Mouse (Mus musculus) heart, adult 11 months (tissue): ENCODE measurements around the gene Klhdc7b.
A peak's percentile ranks its signal among the peaks of the same experiment; 100 is the strongest.

Source experiments
- DNase-seq: peaks from one replicate; pipeline ENCODE4 v3.0.0; 2022

The Klhdc7b gene

DNA sequence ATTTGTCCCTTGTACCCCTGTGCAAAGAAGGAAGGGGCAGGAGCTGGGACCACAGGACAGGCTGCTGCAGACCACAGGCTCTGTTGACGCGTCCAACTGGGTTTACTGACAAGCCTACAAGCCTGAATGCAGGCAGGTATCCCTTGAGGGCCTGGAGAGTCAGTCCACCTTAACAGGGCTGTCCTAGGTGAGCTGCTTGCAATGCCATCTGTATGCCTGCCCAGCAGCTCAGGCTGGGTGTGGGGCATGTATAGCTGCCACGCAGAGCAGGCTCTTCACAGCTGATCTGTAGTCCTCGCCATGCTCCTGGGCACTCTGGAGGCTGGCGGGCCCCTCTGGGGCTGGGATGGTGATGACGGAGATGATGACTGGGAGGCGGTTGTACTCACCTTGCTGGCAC lies at the start of gene Klhdc7b:
Gene Klhdc7b (plus strand): TSS at position 301 of the 400 bp plus-strand sequence.
- no peak for DNase-seq

DNA sequence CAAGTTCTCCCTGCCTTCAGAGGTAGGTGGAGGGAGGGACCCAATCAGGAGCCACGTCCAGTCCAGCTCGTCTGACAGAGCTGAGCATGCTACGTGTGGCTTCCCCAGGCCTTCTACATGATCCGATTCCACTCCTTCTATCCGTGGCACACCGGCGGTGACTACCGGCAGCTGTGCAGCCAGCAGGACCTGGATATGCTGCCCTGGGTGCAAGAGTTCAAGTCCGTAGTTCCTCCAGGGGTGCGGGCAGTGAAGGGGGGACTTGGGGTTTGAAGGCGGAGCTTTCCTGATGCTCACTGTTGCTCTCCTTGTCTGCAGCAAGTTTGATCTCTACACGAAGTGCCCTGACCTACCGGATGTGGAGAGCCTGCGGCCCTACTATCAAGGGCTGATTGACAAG lies 48.3 kb upstream of the Klhdc7b start:
- peak; percentile 84 for DNase-seq

DNA sequence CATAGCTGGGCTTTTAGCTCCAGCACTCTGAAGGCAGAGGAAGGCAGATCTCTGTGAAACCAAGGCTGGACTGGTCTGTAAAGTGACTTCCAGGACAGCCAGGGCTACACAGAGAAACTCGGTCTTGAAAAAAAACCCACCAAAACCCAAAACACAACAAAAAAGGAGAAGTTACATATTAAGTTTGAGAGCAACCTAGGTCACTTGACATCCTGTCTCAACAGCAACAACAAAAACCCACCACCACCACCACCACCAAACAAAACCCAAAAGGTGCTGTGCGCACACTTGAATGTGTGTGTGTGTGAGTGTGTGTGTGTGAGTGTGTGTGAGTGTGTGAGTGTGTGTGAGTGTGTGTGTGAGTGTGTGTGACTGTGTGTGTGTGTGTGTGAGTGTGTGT lies 45.0 kb upstream of the Klhdc7b start:
- DNase-seq = no peak

DNA sequence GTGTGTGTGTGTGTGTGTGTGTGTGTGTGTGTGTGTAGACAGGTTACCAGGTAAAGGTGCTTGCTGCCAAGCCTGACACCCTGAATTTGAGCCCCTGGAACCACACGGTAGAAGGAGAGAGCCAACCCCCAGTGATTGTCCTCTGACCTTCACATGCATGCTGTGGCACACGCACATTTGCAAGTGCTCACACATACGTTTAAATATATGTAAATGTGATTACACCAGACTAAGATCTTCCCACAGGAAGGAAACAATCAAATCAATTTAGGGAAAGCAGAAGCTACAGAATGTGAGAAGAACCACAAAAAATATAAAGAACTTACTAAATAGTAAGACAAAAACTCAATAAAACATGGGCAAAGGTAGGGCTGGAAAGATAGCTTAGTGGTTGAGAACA lies 44.6 kb upstream of the Klhdc7b start:
- no peak for DNase-seq

DNA sequence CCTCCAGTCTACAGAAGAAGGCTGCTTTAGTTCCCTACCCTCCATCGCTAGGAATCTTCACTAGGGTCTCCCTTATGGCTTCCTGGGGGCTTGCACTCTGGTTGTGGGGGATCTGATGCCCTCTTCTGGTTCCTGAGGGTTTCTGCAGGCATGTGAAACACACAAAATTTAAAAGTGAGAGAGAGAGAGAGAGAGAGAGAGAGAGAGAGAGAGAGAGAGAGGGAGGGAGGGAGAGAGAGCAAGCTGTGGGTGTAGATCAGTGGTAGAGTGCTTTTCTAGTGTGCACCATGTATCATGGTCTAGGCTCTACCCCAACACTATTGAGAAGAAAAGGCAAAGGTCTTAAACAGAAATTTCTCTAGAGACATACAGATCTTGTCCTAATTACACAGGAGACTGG lies 43.0 kb upstream of the Klhdc7b start:
- DNase-seq = no peak

DNA sequence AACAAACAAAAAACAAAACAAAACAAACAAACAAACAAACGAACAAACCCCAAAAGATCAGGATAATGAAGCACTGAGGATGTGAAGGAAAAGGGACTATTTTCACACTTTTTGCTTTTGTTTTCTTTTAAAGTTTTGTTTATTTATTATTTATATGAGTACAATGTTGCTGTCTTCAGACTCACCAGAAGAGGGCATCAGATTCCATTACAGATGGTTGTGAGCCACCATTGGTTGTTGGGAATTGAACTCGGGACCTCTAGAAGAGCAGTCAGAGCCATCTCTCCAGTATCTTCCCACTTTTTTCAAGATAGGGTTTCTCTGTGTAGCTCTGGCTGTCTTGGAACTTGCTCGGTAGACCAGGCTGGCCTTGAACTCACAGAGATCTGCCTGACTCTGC lies 41.4 kb upstream of the Klhdc7b start:
- DNase-seq = no peak

DNA sequence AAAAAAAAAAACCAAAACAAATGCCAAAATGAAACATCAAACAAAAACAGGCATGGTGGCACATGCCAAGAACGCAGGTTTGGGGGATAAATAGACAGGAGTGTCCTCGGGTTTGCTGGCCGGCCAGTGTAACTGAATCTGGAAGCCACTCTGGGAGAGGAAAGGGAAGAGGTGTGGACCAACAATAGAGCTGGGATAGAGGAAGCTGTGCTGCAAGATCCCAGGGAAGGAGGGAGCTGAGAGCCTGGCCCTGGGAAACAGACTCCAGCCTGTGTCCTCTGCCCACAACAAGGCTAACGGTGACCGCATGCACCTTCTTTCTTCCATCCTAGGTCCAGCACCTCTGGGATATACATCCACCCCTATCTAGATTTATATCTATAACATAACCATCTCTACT lies 34.3 kb upstream of the Klhdc7b start:
- DNase-seq = peak; percentile 95

DNA sequence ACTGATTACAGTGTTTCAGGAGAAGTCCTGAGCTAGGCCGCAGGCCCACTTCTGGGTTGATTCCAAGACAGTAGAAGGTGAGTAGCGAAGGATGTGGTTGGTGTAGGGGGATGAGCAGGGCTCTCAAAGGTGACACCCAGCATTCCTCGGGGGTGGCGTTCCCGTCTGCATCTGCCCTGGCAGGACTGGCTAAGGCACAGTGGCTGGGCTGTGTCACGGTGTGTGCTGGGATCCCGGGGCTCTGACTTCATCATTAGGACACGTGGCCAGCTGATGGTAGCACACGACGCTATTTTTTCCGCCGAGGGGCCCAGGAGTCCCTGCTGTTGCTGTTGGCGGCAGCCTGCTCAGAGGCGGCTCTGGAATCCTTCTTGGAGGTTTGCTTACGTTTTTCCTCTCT lies 33.4 kb upstream of the Klhdc7b start:
- DNase-seq = peak; percentile 92

DNA sequence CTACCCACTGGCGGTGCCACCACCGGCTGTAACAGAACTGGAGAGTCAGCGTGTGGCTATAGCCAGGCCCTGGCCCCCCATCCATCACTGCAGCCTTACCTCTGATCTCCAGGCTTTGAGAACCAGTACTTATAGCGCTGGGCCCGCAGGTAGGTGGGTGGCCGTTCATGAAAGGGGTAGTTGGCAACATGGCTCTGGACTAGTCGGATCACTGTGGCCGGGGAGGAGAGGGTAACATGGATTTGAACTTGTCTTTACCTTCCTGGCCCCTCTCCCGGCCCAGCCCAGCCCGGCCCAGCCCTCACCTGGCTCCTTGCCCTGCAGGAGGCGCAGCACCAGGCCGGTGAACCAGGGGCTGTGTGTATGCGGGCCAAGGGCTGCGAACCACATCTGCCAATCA lies 32.7 kb upstream of the Klhdc7b start:
- DNase-seq = peak; percentile 92

DNA sequence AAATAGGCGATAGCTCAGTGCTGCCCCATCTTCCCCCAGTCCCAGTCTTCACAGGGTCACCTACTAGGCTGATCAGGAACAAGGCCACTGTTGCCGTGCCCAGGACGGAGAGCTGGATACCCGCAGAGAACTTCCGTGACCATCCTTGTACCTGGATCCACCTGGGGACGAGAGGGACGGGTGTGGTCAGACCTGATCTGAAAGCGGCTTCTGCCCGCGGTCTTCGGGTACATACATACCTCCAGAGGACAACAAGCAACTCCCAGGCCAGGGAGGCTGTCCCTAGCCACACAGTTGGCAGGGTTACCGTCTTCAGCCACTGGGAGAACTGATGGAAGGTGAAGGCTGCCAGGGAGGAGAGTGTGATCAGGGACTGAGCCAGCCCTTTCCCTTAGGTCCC lies 31.9 kb upstream of the Klhdc7b start:
- peak; percentile 93 for DNase-seq

DNA sequence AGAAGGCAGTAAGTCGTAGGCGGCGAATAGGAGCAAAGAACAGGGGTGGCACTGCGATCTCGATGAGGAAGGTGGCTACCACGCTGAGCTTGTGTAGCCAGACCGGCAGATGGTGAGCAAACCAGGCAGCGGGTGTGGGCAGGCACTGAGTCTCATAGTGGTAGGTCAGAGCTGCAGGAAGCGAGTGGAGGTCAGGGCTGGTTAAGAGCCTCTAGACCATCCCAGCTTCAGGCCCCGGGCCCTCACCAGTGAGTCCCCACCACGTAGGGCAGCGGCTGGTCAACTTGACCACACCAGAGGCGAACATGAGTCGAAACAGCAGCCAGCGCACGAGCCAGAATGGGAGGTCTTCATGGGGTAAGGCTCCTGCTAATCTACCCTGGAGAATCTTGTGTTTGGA lies 30.9 kb upstream of the Klhdc7b start:
- DNase-seq = peak; percentile 92

DNA sequence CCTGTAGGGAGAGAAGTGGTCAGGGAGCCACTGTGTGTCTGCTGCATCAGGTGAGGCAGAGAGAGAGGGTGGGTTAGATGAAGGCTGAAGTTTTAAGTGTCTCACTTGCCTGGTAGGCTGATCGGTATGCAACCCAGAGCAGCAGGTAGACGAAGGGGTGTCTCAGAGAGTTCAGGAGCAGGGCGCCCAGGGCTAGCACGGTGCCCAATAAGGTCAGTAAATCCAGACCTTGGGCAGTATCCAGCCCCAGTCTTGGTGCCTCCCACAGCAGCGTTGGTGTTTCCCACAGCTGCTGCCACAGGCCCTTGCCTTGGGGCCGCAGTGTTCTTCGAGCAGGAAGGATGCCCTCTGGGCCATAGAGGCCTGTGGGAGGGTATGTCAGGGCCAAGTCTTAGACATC lies 30.3 kb upstream of the Klhdc7b start:
- peak; percentile 91 for DNase-seq

DNA sequence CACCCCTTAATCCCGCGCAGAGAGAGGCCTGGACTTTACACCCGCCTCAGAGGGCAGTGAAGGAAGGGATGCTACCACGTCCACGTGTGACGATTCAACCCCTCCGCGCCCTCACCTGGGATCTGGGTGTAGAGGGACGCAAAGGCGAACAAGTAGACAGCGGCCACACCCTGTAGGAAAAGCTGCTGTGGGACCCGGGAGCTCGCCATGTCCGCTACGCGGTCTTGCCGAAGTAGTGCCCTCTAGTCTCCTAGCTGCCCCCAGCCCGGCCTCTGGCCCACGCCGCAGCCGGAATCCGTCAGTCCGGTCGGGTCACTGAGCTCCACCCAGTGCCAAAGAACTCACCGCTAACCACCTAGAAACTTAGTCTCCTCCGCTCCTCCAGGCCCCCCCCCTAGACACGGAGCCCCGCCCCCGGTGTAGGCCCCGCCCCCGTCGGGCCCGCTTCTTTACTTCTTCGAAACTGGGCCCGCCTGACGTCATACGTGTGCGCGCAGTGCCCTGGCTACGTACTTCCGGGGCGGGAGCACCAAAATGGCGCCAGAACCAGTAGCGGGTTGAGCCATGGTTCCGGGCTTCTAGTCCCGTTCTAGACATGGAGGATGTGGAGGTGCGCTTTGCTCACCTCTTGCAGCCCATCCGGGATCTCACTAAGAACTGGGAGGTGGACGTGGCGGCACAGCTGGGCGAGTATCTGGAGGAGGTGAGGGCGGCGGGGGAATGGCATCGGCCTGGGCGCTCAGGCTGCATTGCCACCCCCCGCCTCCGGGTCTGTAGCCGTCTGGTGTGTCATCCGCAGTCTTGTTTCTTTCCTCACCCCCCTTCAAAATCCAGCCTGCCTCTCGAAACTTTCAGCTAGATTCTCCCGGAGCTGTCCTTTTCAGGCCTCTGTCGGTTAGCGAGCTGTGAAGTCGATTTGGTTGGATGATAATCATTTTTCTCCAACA lies 29.2 kb upstream of the Klhdc7b start, which contains the start of the genes Lmf2 and Ncaph2:
Gene Lmf2 (minus strand): TSS at position 419 of the 947 bp plus-strand sequence.
Gene Ncaph2 (plus strand): TSS at position 479 of the 947 bp plus-strand sequence.
- peak; percentile 99 for DNase-seq

DNA sequence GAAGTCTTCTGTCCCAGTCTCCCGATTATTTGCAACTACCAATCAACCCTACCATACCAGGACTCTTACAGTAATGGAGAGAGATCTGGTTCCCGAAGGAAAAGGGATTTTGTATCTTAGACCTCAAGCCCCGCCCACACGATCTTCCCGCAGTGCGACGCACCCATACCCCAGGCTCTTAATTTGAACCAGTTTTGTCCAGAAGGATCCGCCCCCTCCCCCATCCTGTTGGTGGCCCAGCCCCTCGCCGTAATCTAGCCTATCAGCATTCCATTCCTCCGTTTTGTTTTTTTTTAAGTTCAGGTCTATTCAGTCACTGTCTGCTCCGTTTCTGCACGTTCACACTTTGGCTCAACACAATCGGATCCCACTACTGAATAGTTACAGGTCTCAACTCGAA lies 28.3 kb upstream of the Klhdc7b start:
- DNase-seq = peak; percentile 96

DNA sequence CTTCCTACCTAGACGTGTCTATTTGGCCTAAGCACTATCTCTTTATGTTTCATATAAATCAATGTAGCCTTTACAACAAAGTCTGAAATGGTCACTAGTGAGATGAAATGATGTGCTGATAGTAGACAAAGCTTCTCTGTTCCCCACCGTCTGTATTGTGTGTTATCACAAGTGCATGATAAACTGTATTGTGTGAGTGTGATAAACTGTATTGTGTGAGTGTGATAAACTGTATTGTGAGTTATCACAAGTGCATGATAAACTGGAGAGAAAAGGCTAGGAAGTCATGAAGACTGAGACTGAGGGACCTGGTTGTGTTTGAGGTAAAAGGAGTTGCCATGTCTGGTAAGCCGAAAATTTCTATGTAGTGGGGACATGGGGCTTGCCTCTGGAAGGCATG lies 25.9 kb upstream of the Klhdc7b start:
- no peak for DNase-seq

DNA sequence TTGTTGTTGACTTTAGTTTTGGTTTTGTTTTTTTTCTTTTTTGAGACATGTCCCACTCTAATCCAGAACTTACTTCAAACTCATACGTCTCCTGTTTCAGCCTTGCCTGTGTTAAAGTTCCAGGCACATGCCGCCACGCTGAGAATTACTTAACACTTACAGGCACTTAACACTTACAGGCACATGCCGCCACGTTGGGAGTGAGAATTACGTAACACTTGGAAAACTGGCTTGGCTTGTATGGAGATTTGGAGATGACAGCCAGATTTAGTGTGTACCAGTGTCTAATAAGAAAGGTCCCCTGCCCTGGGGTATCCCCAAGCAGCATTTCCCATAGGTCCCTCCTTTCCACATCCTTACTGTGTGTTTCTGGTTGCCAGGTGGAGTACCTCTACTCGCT lies 21.7 kb upstream of the Klhdc7b start:
- DNase-seq = no peak

DNA sequence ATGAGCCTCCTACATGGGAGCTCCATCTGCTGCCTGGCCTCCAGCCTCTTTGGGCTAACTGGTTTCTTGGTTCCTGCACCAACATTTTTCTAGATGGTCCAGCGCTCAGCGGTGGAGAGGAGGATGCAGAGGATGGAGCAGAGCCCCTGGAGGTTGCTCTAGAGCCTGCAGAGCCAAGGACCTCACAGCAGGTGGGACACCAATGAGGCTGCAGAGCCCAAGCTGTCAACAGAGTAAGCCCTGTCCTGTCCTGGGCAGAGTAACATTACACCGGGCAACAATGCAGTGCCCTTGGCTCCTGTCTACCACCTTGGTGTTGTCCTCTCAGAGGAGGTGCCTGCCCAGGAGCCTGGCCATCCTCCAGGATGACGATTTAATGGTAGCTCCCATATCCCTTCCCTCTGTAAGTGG lies 19.6 kb upstream of the Klhdc7b start:
- DNase-seq = no peak

DNA sequence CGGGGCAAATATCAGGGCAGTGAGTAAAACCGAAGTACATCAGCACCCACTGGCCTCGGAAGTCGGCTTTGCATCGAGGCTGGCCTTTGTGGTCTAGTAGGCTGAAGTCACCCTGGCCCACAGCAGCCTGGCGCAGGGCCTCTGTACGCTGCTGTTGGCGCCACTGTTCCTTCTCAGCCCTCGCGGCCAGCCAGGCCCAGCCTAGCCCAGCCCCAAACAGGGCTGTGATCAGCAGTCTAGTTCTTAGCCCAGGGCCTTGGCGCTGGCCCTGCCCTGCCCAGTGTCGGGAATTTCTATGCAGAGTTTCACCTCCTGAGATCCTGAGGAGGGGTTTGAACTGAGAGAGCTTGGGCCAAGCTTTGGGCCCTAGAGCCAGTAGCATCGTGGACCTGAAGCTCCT lies 12.6 kb upstream of the Klhdc7b start:
- peak; percentile 92 for DNase-seq

DNA sequence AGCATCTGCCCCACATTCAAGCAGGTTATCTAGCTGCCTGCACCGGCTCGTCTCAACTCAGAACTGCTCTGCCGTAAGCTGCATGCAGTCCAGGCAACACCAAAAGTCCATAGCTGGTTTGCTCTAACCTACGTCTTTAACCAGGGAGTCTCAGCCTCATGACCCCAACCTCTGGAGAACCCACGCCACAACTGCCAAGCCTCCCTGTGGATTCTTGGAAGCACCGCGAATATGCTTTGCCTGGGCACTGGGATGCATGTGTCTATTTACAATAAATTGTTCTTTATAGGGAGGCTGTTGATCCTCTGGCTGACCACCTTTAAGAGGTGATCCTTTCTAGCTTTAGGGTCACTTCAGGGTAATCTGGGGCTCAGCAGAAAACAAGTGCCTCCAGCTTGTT lies 12.2 kb upstream of the Klhdc7b start:
- no peak for DNase-seq

DNA sequence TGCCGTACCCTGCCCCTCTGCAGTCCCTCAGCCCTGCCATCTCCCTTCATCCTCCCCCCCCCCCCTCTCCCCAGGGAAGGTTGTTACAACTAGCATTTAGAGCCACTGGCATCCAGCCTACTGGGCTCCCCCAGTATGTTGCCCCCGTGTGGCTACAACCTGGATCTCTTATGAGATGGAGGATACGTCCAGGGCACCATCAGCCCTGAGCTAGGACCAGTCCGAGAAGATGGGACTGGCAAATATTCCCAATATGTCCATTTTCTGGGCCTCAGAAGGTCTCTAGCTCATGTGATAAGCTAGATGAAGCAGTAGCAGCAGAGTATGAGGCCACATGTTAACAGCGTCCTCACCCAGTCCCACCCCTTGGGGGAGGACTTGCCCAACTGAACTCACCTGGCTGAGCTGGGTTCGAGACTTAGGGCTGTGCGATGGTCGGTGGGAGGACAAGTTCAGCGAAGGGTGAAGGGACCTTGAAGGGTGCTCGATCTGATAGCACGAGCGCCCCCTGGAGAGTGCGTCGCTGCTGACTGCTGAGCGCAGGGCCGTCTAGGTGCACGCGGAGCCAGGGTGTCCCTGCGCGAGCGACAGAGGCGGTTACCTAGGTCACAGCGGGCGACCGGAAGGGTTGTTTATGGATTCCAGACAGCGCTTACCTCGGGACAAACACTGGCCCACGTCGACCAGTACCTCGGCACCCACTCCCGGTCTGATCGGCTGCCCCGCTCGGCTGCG lies 11.5 kb upstream of the Klhdc7b start:
- peak; percentile 99 for DNase-seq

DNA sequence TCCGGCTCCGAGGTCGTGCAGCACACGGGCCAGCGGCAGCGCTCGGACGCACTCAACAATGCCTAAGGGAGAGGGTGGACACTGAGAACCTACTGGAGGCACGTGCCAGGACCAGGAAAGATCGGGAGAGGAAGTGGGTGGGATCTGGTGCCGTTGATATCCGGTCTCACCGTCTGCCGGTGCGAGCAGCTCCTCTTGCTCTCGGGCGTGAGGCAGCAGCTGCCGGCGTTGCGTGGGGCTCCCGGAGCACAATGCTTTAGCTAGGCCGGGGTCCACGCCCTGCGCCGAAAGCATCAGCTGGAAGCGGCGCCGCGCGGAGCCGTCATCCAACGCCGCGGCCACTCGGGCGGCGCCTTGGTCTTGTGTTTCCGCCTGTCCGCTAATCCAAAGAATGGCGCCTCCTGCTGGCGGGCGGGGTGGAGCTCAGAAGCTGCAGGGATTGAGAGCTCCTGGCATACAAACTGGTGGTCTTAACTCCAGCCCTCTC lies 10.9 kb upstream of the Klhdc7b start, which contains the start of gene Sco2:
Gene Sco2 (minus strand): TSS at position 85 of the 487 bp plus-strand sequence.
- peak; percentile 99 for DNase-seq

DNA sequence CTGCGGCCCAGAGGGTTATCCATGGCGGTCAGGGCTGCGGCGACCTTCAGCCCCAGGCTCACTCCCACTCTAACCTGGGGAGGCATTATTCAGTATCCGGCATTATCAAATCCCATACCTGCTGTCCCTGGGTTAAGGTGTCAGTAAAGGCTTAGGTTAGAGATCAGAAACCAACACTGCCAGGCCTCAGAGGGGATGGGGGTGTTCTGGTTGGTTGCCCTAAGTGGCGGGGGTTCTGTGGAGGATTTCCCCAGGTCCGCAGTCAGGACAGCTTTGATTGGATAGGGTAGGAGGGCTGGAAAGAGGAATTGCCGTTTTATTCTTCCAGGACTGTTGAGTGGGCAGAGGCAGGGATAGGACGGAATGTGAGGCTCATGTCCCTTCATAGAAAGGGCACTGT lies 10.4 kb upstream of the Klhdc7b start:
- no peak for DNase-seq

DNA sequence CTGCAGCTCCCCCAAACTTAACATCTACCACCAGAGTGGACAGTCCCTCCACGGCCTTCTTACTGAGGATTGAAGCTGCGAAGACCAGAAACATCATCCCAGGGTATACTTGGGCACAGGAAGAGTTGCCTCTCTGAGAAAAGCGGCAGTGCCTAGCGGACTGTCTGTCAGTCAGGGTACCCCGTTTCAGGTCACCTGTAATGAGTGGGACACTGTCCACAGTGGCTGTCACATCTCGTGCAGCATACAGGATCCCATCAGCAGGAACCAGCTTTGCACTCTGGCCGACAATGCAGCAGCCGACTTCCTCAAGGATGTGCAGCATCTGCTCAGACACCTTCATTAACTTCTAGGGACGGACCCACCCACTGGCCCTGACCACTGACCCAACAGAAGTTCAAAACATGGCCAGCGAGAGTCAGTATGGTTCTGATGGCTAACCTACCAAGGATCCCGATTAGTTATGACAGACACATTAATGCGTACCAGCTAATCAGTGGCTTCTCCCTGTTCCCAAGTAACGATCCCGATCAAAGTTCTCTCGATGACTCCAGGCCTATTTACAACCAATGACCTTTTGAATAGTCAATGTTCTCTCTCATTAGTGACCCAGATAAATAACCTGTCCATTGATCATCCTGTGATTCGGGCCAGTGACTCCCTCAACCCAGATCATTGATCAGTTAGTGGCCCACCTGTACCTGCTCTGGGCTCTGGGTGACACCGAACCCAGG lies 9.7 kb upstream of the Klhdc7b start:
- DNase-seq = no peak
